Mouse (Mus musculus) cerebellum, adult 2 months (tissue): ENCODE data around the gene Smyd3. TPM values are rescaled to one million over a fixed set of nuclear protein-coding genes. Genes with fewer than 3 reads are reported as not detected.

Experiments
- DNase-seq, 2 experiments: peaks; one replicate each; pipeline ENCODE4 v3.0.0; 2021
- H3K27ac ChIP-seq: fragments of 200-500 bp; 2 replicates; pipeline ENCODE4 v1.5.1; 2012; ENCODE audit warnings: low read length, control low read depth, inconsistent platforms; ENCODE audit not compliant: insufficient read depth
- H3K27me3 ChIP-seq: fragments of 200-500 bp; 2 replicates; pipeline ENCODE4 v1.6.1; 2012; ENCODE audit warnings: inconsistent platforms, mild to moderate bottlenecking, low read length, moderate library complexity; ENCODE audit not compliant: control insufficient read depth, insufficient read depth
- H3K4me1 ChIP-seq: fragments of 200-500 bp; 2 replicates; pipeline ENCODE4 v1.6.1; 2011; ENCODE audit warnings: low read length; ENCODE audit not compliant: control insufficient read depth, insufficient read depth
- H3K4me3 ChIP-seq: fragments of 200-500 bp; replicated peaks from 2 replicates; pipeline ENCODE3; 2011; ENCODE audit warnings: mild to moderate bottlenecking, low read depth, low read length, control low read depth; ENCODE audit not compliant: insufficient read depth
- CTCF ChIP-seq: fragments of 200-500 bp; IDR thresholded peaks from 2 replicates; pipeline ENCODE4 v1.5.1; 2011; ENCODE audit warnings: low read depth, mild to moderate bottlenecking, control low read depth, low read length, moderate library complexity, borderline replicate concordance; ENCODE audit not compliant: insufficient read depth
- POLR2A ChIP-seq: fragments of 200-500 bp; IDR thresholded peaks from 2 replicates; pipeline ENCODE4 v1.6.1; 2011; ENCODE audit warnings: low read length, control low read depth, borderline replicate concordance; ENCODE audit not compliant: insufficient read depth
- WGBS: fragments of 180-500 bp; shearing (Covaris S2); methylation state at CpG from one replicate; pipeline ENCODE4 v1.1.7; 2018; 5-methylcytosine and 5-hydroxymethylcytosine counted together
- polyA plus RNA-seq: library from polyadenylated mRNA; depleted of rRNA; stranded (reverse); fragments of >200 nt; gene quantifications from 2 replicates; pipeline ENCODE4 v1.2.3, GENCODE M21; 2012

Gene Smyd3
- polyA plus RNA-seq, 1 experiment: 17.3 TPM

DNA sequence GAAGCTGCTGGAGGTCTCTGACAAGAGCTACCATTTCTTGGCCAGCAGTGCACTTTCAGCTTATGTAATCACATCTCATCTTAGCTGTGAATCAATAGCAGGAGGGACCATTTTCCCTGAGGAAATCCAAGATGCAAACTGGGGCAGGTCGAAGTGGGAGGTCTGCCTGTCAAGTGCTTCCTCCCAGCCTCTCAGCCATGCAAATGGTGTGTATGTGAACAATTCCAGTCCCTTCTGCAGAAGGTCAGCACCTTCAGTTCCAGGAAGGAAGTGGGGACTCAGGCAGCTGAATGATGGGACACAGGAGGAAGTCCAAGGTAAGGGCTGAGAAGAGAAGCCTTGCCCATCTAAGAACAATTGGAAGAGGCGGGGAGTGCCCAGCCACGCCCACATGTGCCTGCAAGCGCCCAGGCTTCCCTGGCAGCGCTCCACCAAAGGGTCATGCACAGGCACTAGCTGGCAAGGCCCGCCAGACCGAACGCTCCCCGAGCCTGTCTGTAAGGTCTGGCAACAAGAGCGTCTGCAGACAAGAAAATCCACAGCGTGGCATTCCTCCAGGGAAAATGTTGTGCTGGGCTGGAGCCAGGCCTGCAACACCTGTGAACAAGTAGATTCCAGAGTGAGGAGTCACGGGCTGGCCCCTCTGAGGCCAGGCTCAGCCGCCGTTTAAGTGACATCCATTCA, 381.2 kb downstream of the Smyd3 start:
- no peak overlapping the region for H3K4me3 ChIP-seq
- 9% methylated on average over 14 of the region's 14 CpGs for WGBS
- H3K27me3 ChIP-seq: no peaks in the 10 kb centered on the region
- TF ChIP-seq POLR2A (no peak), CTCF (no peak)
- DNase-seq: peak; percentile 77 to 79
- peak overlapping the region; percentile 29; the same call in 1 of the 2 replicates for H3K27ac ChIP-seq
- H3K4me1 ChIP-seq: peaks cover 9% of the 10 kb centered on the region; the same call in 1 of the 2 replicates

DNA sequence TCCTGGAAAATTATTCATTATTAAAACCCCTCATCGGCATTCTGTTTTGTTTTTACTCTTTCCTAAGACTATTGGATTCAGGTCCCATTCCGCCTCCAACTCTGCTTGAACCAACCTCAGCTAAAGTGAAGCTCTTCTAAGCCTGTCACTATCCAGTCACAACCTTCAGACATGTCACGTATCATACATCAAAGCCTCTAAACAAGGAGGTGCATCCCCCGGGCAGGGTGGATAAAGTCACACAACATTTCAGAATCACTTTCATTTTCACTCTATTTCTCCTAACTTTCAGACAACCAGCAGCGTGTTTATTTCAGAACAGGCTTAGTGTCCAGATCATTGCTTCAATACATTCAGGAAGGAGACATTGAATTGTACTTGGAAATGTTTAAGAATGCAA, 387.8 kb downstream of the Smyd3 start:
- Histone ChIP-seq H3K4me1 (peaks cover 3% of the 10 kb centered on the region; the same call in 1 of the 2 replicates), H3K27me3 (no peaks in the 10 kb centered on the region; the same call in 1 of the 2 replicates), H3K27ac (no peak overlapping the region), H3K4me3 (no peak overlapping the region)
- WGBS: 97% methylated on average over 5 of the region's 5 CpGs
- TF ChIP-seq CTCF: no peak
- no peak for TF ChIP-seq POLR2A
- DNase-seq: no peak

- WGBS: 88% methylated on average over 3 of the region's 3 CpGs
- TF ChIP-seq POLR2A (no peak), CTCF (no peak)
Measured at GRCm38 (mm10) chr1:179126287-179126686, 391.6 kb downstream of the Smyd3 start.

GRCm38 (mm10) chr1:179122476-179123229, 395.2 kb downstream of the Smyd3 start:
- Histone ChIP-seq H3K27me3 (no peaks in the 10 kb centered on the region), H3K4me1 (peaks cover 13% of the 10 kb centered on the region; the same call in 1 of the 2 replicates), H3K4me3 (no peak overlapping the region), H3K27ac (no peak overlapping the region)
- DNase-seq: peak; percentile 68 to 81
- TF ChIP-seq POLR2A: no peak
- no peak for TF ChIP-seq CTCF
- WGBS: 37% methylated on average over 11 of the region's 11 CpGs

More at GRCm38 (mm10) chr1:179126287-179126686, 391.6 kb downstream of the Smyd3 start:
- Histone ChIP-seq H3K27me3 (no peaks in the 10 kb centered on the region; the same call in 1 of the 2 replicates), H3K4me1 (peaks cover 12% of the 10 kb centered on the region; the same call in 1 of the 2 replicates), H3K4me3 (no peak overlapping the region), H3K27ac (no peak overlapping the region)
- no peak for DNase-seq

- Histone ChIP-seq H3K27ac (no peak overlapping the region), H3K4me3 (no peak overlapping the region), H3K27me3 (no peaks in the 10 kb centered on the region), H3K4me1 (peaks cover 12% of the 10 kb centered on the region; the same call in 1 of the 2 replicates)
- TF ChIP-seq CTCF: no peak
- no peak for TF ChIP-seq POLR2A
- 90% methylated on average over 9 of the region's 9 CpGs for WGBS
- no peak for DNase-seq
Measured at GRCm38 (mm10) chr1:179120217-179120966, 397.4 kb downstream of the Smyd3 start.

DNA sequence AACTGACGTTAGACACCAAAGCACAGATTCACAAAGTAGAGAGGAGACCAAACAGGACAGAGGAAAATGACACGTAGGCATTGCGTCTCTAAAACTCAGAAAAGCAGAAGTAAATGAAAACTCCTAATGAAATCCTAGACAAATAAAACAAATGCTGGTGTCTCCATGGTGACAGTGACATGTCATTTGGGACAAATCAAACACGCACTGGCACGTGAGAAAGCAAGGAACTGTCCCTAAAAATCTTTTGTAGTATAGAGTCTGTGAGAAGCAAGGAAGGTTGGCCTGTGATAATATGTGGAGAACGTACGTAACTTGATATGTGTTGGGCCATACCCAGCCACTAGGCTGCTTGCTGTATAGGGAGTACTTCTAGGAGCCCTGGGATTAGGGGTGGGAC, 399.2 kb downstream of the Smyd3 start:
- Histone ChIP-seq H3K27ac (no peak overlapping the region), H3K4me1 (peaks cover 10% of the 10 kb centered on the region; the same call in 1 of the 2 replicates), H3K27me3 (no peaks in the 10 kb centered on the region), H3K4me3 (no peak overlapping the region)
- DNase-seq: no peak
- TF ChIP-seq POLR2A: no peak
- no peak for TF ChIP-seq CTCF
- WGBS: 95% methylated on average over 7 of the region's 7 CpGs
